Mouse (Mus musculus): ENCODE data around the gene Fam102a. TPM values are rescaled to one million over a fixed set of nuclear protein-coding genes. Genes with fewer than 3 reads are reported as not detected.

The Fam102a gene
- polyA plus RNA-seq, 1 experiment from 2014 or later: 16.6 TPM

DNA sequence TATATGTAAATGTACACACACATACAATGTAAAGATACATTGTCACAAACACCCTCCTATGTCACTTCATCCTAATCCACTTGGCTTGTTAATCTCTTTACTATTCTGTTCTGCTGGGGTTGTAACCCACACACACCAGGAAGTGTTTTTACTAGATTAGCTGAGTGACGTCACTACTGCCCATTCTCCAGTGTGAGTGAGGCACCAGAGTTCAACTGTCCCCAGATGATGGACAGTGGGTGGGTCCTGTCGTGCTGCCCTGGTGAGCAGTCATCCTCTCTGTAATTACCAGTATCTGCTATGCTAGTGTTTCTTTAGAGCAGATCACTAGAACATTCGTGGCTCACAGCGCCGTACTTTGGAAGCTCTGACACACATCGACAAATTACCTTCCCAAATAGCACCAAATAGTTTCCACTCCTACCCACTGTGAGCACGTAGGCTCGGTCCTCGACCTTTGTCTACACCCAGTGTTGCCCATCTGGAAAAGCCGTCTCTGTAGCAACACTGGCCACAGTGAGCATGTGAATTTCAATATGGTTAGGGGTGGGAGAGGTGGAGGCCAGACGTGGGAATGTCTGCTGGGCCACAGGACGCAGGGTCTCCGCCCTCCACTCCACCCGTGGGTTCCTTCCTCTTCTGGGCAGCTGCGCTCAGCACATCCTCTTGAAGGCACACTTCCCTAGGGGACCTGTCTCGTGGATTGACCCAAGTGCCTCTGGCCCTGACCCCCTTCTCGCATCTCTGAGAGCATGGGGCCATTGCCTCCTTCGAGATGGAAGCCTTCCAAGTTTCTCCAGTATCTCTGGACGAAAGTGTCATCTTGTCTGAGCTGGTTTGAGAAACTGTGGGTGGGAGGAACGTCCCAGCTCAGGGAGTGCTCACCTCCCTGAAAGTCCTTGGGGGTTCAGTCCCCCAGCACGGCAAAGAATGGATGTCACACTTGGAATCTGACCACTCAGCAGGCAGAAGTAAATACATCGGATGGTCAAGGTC, 28.2 kb upstream of the Fam102a start:
- Histone ChIP-seq H3K27me3 (ENCODE audit: control insufficient read depth, insufficient read depth, low read length) (no peaks in the 10 kb centered on the region), H3K9me3 (ENCODE audit: control insufficient read depth, low read length) (no peaks in the 10 kb centered on the region), H3K4me3 (ENCODE audit: low read depth, low read length) (no peak overlapping the region), H3K36me3 (ENCODE audit: control insufficient read depth, insufficient read depth, low read length) (no peaks in the 10 kb centered on the region), H3K4me1 (replicated peaks; ENCODE audit: control insufficient read depth, insufficient read depth) (peaks cover 12% of the 10 kb centered on the region; the same call in 1 of the 2 replicates), H3K4me2 (replicated peaks; ENCODE audit: low read depth) (no peak overlapping the region), H3K27ac (replicated peaks) (peak overlapping the region; percentile 19), H3K9ac (ENCODE audit: low read length) (no peak overlapping the region)
- no peak for TF ChIP-seq CTCF (IDR thresholded peaks at IDR 0.05; ENCODE audit: low read depth)
- ATAC-seq (ENCODE audit: low FRiP score, low TSS enrichment) (peak; percentile 68), DNase-seq (ENCODE audit: low spot score) (peak; percentile 41)
- WGBS: 47% methylated on average over 22 of the region's 22 CpGs

DNA sequence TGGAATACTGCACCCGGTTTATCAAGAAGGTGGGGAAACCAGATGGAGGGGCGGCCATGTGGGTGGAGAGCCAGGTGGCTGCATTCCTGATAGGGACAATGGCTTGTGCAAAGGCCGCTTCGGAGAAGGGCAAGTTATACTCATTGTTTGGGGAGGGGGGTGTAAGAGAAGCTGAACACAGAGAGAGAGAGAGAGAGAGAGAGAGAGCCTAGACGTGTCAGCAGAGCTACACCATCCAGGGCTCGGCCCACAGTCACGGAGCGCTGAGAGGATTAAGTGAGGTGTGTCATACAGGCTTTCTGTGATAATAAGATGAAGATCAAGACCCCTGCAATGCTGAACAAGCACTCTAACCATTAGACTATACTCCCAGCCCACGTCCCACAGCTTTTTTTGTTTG, 27.2 kb upstream of the Fam102a start:
- Histone ChIP-seq H3K27me3 (ENCODE audit: control insufficient read depth, insufficient read depth, low read length) (no peaks in the 10 kb centered on the region), H3K9me3 (ENCODE audit: control insufficient read depth, low read length) (no peaks in the 10 kb centered on the region), H3K4me3 (ENCODE audit: low read depth, low read length) (no peak overlapping the region), H3K36me3 (ENCODE audit: control insufficient read depth, insufficient read depth, low read length) (no peaks in the 10 kb centered on the region), H3K4me1 (replicated peaks; ENCODE audit: control insufficient read depth, insufficient read depth) (peaks cover 12% of the 10 kb centered on the region; the same call in 1 of the 2 replicates), H3K4me2 (replicated peaks; ENCODE audit: low read depth) (no peak overlapping the region), H3K27ac (replicated peaks) (peak overlapping the region; percentile 45; the same call in 1 of the 2 replicates), H3K9ac (ENCODE audit: low read length) (no peak overlapping the region)
- TF ChIP-seq EP300 (optimal IDR thresholded peaks at IDR 0.05) (no peak), CTCF (IDR thresholded peaks at IDR 0.05; ENCODE audit: low read depth) (no peak)
- 50% methylated on average over 9 of the region's 9 CpGs for WGBS
- ATAC-seq (ENCODE audit: low FRiP score, low TSS enrichment): peak; percentile 20; the same call in 1 of the 2 replicates
- DNase-seq (ENCODE audit: low spot score): peak; percentile 62

DNA sequence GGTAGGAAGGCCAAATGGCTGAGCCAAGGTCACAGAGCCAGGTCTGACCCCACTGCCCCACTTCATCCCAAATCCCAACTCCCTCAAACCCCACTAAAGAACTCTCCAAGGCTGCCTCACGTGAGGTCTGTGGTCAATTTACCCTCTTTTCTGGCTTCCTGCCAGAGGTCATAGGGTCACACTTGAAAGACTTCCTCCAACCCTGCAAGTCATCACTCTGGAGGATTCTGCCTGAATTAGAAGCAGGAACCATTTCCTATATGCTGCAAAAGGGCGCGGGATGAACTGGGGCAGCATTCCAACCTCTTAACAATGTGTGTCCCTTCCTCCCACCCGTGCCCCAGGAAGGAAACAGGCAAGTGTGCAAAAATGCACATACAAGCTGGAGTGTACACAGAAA, 25.8 kb upstream of the Fam102a start:
- WGBS: 23% methylated on average over 4 of the region's 4 CpGs
- TF ChIP-seq EP300 (optimal IDR thresholded peaks at IDR 0.05) (no peak), CTCF (IDR thresholded peaks at IDR 0.05; ENCODE audit: low read depth) (no peak)
- H3K9me3 ChIP-seq (ENCODE audit: control insufficient read depth, low read length): no peaks in the 10 kb centered on the region
- H3K9ac ChIP-seq (ENCODE audit: low read length): no peak overlapping the region
- no peak overlapping the region for H3K4me3 ChIP-seq (ENCODE audit: low read depth, low read length)
- no peak overlapping the region for H3K4me2 ChIP-seq (replicated peaks; ENCODE audit: low read depth)
- H3K27ac ChIP-seq (replicated peaks): peak overlapping the region; percentile 85
- DNase-seq (ENCODE audit: low spot score) (peak; percentile 43), ATAC-seq (ENCODE audit: low FRiP score, low TSS enrichment) (no peak)
- no peaks in the 10 kb centered on the region for H3K36me3 ChIP-seq (ENCODE audit: control insufficient read depth, insufficient read depth, low read length)
- H3K4me1 ChIP-seq (replicated peaks; ENCODE audit: control insufficient read depth, insufficient read depth): peaks cover 12% of the 10 kb centered on the region; the same call in 1 of the 2 replicates
- no peaks in the 10 kb centered on the region for H3K27me3 ChIP-seq (ENCODE audit: control insufficient read depth, insufficient read depth, low read length)

DNA sequence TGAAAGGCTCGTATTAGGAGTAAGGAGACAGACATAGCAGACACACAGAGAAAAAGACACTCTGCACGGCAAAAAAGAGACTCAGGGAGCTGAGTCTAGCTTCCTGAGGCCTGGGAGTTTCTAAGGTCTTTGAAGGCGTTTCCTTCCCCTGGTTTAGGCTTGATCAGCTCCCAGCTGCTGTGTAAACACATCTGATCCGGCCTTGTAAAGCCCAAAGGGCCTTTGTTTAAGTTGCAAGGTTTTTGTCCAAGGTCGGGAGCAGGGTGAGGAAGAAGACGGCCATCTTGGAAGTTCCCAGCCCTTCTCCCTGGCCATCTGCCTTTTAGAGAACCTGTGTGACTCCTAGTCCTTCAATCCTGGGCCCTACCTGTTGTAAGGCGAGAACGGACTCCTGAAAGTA, 25.2 kb upstream of the Fam102a start:
- 34% methylated on average over 8 of the region's 8 CpGs for WGBS
- DNase-seq (ENCODE audit: low spot score): peak; percentile 36
- H3K9ac ChIP-seq (ENCODE audit: low read length): 0 out of 2 replicates have a peak overlapping the region, but pooled peaks have one; percentile 13
- H3K4me3 ChIP-seq (ENCODE audit: low read depth, low read length): no peak overlapping the region
- peak overlapping the region; percentile 85 for H3K27ac ChIP-seq (replicated peaks)
- no peaks in the 10 kb centered on the region for H3K27me3 ChIP-seq (ENCODE audit: control insufficient read depth, insufficient read depth, low read length)
- ATAC-seq (ENCODE audit: low FRiP score, low TSS enrichment): peak; percentile 24; the same call in 1 of the 2 replicates
- H3K4me1 ChIP-seq (replicated peaks; ENCODE audit: control insufficient read depth, insufficient read depth): peaks cover 12% of the 10 kb centered on the region; the same call in 1 of the 2 replicates
- H3K36me3 ChIP-seq (ENCODE audit: control insufficient read depth, insufficient read depth, low read length): no peaks in the 10 kb centered on the region
- H3K9me3 ChIP-seq (ENCODE audit: control insufficient read depth, low read length): no peaks in the 10 kb centered on the region
- no peak overlapping the region for H3K4me2 ChIP-seq (replicated peaks; ENCODE audit: low read depth)
- TF ChIP-seq EP300 (optimal IDR thresholded peaks at IDR 0.05): no peak
- TF ChIP-seq CTCF (IDR thresholded peaks at IDR 0.05; ENCODE audit: low read depth): no peak

DNA sequence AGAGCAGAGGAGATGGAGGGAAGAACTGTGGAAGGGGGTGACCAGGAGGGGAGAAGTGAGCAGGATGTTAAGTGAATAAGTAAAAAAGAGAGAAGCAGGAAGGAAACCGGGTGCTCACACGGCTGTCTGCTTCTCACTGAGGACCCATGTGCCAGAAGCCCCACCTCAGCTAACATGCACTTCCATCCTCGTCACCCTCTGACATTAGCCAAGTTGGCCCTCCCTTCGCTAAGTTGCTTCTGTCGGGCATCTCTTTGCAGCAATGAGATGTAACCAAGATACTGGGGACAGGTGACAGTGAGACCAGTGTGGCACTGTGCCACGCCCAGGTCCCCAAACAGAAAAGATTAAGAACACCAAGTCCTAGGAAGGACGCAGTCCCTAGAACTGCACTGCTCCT, 22.5 kb upstream of the Fam102a start:
- H3K9me3 ChIP-seq (ENCODE audit: control insufficient read depth, low read length): no peaks in the 10 kb centered on the region
- H3K4me3 ChIP-seq (ENCODE audit: low read depth, low read length): no peak overlapping the region
- no peaks in the 10 kb centered on the region for H3K27me3 ChIP-seq (ENCODE audit: control insufficient read depth, insufficient read depth, low read length)
- no peak for DNase-seq (ENCODE audit: low spot score)
- H3K4me2 ChIP-seq (replicated peaks; ENCODE audit: low read depth): no peak overlapping the region
- ATAC-seq (ENCODE audit: low FRiP score, low TSS enrichment): no peak
- no peaks in the 10 kb centered on the region for H3K36me3 ChIP-seq (ENCODE audit: control insufficient read depth, insufficient read depth, low read length)
- H3K4me1 ChIP-seq (replicated peaks; ENCODE audit: control insufficient read depth, insufficient read depth): peaks cover 7% of the 10 kb centered on the region; the same call in 1 of the 2 replicates
- no peak for TF ChIP-seq CTCF (IDR thresholded peaks at IDR 0.05; ENCODE audit: low read depth)
- TF ChIP-seq EP300 (optimal IDR thresholded peaks at IDR 0.05): no peak
- no peak overlapping the region for H3K27ac ChIP-seq (replicated peaks)
- 54% methylated on average over 7 of the region's 7 CpGs for WGBS
- no peak overlapping the region for H3K9ac ChIP-seq (ENCODE audit: low read length)

DNA sequence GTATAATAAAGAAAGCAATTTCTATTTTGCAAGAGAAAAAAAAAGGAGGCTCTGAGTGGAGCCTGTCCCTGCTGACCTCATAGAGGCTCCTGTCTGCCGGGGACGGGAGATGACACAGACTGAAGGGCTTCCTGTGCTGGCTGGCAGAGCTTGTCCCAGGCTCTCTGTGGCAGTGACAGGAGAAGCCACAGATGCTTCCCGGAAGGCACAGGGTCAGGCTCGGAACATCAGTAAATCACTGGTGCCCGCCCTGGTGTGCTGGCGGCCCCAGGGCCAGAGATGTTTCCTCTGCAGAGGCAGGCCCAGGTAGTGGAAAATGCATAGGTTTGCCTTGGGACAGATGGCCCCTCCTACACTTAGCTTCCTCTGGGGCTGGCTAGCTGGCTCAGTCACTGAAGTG, 20.8 kb upstream of the Fam102a start:
- Histone ChIP-seq H3K4me2 (replicated peaks; ENCODE audit: low read depth) (no peak overlapping the region), H3K9ac (ENCODE audit: low read length) (no peak overlapping the region), H3K27ac (replicated peaks) (no peak overlapping the region), H3K9me3 (ENCODE audit: control insufficient read depth, low read length) (no peaks in the 10 kb centered on the region), H3K4me3 (ENCODE audit: low read depth, low read length) (no peak overlapping the region), H3K27me3 (ENCODE audit: control insufficient read depth, insufficient read depth, low read length) (no peaks in the 10 kb centered on the region), H3K36me3 (ENCODE audit: control insufficient read depth, insufficient read depth, low read length) (no peaks in the 10 kb centered on the region), H3K4me1 (replicated peaks; ENCODE audit: control insufficient read depth, insufficient read depth) (peaks cover 6% of the 10 kb centered on the region; the same call in 1 of the 2 replicates)
- DNase-seq (ENCODE audit: low spot score) (no peak), ATAC-seq (ENCODE audit: low FRiP score, low TSS enrichment) (no peak; the same call in 1 of the 2 replicates)
- TF ChIP-seq CTCF (IDR thresholded peaks at IDR 0.05; ENCODE audit: low read depth): no peak
- TF ChIP-seq EP300 (optimal IDR thresholded peaks at IDR 0.05): no peak
- 45% methylated on average over 6 of the region's 6 CpGs for WGBS
